Mouse (Mus musculus): ENCODE measurements at regions not wholly inside any gene's neighbourhood (a gene's known extent, or its start where the extent isn't known, plus 50 kb on each side); places are given as distances from the start of the nearest gene placed in this dataset.

DNA sequence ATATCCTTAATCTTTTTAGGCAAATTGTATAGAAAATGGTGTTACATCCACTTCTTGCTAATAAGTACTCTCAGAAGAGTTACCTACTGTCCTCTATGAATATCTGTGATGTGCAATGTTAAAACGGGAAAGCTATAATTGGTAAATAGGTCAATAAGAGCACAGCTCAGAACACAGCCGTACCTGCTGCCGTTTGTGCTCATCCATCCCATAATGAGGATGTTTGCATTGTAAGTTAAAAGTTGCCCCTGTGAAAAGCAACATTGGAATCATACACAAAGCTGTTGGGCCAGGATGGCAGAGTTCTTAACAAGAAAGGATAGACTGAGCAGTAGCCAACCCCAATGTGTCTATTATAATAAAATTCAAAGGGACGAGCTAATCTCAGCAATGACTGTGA, 476.6 kb downstream of the Ptprc start:
- TF ChIP-seq CTCF (IDR thresholded peaks at IDR 0.05) = no peak
- TF ChIP-seq POLR2A (IDR thresholded peaks at IDR 0.05; ENCODE audit: insufficient read depth, low read depth, low read length) = no peak
- no peak for TF ChIP-seq EP300 (IDR thresholded peaks at IDR 0.05; ENCODE audit: insufficient read depth, low read depth, low read length)
